Mouse (Mus musculus) left cerebral cortex, adult 8-10 months (tissue): ENCODE results near the gene Spn. TPM values are rescaled to one million over a fixed set of nuclear protein-coding genes. Genes with fewer than 3 reads are reported as not detected.
"Not testable (repeated sequence)": the region's sequence is repeated elsewhere in the genome, so short reads cannot be mapped to it uniquely, and the experiment has no call there.

Experiments used
- DNase-seq, 2 experiments: peaks; one replicate each; pipeline ENCODE4 v3.0.0; 2022; ENCODE audit warnings: low spot score in 2 of 2
- total RNA-seq, 4 experiments: library from RNA; stranded (reverse); gene quantifications; 2 replicates each; pipeline ENCODE4 v1.2.4; 2022

Spn gene
- total RNA-seq, 4 experiments from 2014 or later, result 0.09 to 0.30 (median 0.13) TPM; not detected in 1

GRCm38 (mm10) chr7:127110239-127111007 is 27.2 kb downstream of the Spn start:
- DNase-seq, result peak; percentile 40 to 43

DNA sequence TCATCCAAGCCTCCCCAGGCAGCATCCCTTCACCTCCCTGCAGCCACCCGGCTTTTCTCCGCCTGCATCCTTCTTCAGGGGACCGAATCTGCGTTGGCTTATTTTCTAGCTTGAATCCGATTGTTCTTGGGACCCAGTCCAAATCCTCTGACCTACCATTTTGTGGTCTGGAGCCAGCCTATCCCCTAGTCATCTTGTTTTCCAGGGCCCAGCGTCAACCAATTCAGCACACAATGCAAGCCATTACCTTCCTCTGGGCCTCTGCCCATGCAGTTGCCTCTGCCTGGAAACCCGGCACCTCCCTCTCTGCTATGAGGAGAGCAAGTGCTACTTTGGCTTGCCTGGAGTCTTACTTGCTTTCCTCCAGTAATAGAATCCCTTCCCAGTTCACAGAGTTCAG is 32.1 kb downstream of the Spn start:
- no peak for DNase-seq

DNA sequence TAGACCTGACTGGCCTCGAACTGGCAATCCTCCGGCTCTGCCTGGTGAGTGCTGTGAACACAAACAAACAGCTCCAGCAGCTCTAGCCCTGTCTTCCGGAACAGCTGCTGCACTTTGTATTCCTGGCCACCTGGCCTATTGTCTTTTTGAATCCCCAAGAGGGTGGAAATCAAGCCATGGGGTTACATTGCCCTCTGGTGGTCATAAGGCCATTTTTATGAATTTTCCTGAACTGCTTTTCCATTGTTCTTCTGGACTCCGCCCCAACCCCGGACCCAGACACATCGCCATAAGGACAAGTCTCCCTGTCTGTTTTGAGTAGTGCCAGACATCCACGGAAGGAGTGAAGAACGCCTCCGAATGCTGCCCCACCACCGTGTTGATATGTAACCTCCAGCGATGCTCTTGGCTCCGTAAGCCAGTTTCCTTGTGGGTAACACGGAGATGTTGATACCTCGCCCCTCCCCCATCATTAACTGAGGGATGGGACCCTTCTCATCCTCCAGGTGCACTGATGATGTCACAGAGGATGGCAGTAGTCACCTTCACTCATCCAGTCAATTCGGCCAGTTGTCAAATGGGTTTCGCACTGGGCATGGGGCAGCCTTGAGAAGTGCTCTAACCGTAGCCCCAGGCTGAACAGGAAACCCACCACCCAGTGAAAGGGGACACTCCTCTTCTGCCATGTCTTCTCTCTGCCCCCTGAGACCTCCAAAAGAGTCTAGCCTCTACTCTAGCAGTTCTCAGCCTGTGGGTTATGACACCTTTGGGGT is 32.9 kb downstream of the Spn start:
- DNase-seq, result peak; percentile 63 to 70

DNA sequence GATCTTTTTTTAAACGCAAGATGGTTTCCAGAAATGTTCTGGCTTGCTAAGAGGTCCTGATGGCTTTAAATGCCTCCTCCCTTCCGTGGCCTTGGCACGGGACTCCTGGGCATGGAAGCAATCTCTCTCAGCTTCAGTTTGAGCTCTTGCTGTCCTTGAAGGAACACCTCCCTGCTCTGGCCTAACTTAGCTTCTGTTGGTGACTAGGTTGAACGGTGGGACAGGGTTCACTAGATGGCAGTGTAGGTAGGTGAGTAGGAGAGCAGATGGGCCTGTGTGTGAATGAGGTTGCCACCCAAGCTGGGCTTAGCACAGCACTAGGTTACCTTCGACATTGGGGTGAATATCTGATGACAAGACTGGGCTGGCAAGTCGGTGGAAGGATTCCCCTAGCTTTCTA is 33.7 kb downstream of the Spn start:
- no peak for DNase-seq

GRCm38 (mm10) chr7:127102148-127102547 is 35.5 kb downstream of the Spn start:
- no peak for DNase-seq

GRCm38 (mm10) chr7:127101451-127102016 is 36.1 kb downstream of the Spn start:
- no peak for DNase-seq

GRCm38 (mm10) chr7:127099528-127099927 is 38.1 kb downstream of the Spn start:
- DNase-seq, result no peak

DNA sequence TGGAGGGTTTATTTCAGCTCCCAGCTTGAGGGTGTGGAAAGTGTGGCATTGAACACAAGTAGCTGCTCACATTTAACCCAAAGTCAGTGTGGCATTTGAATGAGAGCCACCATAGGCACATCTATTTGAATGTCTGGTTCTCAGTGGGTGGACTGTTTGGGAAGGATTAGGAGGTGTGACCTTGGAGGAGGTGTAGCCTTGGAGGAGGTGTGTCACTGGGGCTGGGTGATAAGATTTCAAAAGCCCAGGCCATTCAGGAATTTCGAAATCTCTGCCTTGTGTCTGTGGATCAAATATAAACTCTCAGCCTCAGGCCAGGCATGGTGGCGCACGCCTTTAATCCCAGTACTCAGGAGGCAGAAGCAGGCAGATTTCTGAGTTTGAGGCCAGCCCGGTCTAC is 38.7 kb downstream of the Spn start:
- no peak for DNase-seq

DNA sequence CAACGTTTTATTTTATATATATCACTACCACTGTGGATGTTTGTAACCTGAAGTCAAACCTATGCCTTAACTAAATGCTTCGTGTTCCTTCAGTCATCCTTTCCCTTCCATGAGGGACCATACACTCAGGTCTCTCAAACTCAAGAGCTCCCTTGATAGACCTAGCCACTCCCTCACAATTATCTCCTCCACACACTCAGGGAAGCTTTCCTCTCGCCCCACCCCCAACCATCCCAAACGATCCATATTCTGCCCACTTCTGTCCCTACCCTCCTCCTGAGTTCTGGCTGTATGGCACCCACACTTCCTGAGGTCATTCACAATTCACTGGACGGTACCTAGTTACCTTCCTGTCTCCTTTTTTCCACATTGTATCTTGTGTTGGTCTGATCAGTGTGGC is 39.1 kb downstream of the Spn start:
- DNase-seq, result no peak

DNA sequence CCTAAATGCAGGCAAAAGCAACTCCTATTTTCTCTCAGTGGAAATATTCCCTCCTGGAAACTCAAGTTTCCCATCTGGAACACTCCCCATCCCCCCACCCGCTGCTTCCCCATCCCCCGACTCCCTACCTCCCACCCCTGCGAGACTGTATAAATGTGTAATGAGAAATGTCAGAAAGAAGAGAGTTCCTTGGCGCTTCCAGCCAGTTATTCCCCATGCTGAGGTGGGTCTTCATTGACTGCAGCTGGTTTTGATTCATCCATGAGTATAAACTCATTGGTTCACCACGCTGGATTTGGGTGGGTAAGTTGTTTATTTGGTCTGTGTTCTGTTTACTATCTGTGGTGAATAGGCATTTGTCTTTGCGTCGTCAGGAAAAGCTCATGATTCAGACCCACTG is 41.2 kb downstream of the Spn start:
- DNase-seq, result no peak

DNA sequence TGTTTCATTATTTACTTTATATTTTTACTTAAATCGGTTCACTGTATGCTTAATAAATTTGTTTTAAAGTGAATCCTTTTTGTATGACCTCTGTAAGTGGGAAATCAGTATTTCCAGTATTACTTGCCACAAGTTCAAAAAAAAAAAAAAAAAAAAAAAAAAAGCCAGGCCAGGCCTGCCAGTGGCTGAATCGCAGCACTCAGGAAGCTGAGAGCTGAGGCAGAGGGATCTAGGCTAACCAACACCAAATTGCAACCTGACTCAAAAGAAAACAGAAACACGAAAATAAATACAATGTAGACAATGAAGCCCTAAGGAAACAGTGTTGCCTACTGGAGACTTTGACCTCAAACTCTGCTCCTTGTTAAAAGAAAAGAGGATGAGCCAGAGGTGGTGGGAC is 43.7 kb downstream of the Spn start:
- no peak for DNase-seq

- DNase-seq, result no peak
Measured at GRCm38 (mm10) chr7:127091114-127091896, 46.3 kb downstream of the Spn start, which contains the start of gene AI467606. Gene AI467606, plus strand, starts transcription at chr7:127091359.

DNA sequence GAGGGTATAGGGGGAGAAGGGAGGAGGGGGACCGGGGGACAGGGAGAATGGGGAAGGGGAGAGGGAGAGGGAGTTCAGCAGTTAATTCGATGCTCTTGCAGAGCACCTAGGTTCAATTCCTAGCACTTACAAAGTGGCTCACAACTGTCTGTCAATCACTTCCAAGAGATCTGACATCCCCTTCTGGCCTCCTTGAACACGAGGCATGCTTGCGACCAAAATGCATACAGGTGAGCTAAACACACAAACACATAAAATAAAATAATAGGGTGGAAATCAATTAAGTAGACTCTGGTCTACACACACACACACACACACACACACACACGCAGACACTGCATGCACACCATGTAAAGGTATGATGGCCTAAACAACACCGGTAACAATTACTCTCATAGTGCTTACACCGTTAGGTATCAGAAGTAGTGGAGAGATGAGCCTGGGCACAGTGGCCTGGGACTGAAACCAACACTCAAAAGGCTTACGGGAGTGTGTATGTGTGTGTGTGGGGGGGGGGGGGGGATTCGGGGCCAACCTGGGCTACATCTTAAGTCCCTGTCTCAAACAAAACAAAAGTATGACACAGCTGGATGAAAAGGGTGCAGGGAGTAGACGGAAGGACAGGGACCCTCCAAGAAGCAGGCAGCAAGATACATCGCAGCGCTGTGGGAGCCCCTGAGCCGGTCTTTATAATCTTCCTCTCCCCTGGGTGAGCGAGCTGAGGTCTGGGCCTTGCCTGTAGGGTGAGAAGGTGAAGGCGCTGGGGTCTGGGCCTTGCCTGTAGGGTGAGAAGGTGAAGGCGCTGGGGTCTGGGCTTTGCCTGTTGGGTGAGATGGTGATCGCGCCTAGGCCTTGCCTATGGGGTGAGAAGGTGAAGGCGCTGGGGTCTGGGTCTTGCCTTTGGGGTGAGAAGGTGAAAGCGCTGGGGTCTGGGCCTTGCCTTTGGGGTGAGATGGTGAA is 47.2 kb downstream of the Spn start:
- no peak for DNase-seq

DNA sequence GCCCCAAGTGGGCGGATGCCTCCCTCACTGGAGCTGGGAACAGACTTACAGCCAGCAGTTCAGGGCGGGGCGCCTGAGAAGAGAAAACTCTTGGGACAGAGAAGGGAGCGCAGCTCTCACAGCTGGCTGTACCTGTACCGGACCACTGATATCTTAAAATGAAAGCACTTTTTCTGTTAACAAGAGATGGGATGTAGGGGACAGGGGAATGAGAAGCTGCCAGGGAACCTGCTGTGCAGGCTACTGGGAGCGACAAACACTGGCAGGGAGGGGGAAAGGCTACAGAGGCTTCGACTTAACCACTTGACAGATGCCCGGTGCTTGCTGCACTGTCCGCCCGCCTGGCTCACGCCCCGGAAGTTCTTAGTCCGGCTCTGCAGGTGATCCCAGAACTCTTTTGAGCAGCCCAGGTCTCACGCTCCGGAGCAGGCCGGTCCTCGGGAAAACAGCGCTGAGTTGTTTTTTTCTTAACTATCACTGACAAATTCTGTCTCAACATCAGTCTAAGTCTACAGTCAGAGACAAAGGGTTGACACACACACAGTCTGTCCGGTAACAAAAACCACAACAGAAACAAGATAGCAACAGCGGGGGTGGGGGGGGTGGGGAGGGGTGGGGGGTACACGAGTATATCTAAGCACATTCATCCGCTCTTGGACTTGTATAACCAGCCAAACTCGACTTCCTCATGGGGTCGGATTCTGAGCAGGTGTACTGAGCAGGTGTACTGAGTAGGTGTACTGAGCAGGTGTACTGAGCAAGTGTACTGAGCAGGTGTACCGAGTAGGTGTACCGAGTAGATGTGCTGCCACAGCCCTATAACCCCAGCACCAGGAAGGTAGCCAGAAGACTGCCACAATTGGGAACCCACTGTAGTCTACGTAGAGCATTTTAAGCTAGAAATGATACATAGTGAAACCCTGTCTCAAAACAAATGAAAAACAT is 48.5 kb downstream of the Spn start:
- no peak for DNase-seq

DNA sequence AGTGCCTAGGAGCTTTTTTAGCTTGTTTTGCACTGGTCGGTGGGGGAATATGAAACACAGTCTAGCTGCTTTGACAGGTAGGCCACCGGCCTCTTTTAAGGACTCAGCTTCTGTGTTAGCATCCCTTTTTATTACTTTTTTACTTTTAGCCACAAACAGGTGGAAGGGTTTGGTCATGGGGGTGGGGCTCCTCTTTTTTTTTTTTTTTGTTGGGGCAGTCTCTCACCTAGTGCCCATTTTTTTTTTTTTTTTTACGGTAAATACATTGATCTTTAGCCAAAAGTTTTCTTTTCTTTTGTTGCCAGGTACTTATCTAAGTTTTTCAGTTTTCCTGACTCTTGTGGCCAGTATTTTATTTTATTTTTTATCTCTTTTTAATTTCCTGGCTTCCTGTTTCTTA is 49.5 kb downstream of the Spn start:
- no peak for DNase-seq

GRCm38 (mm10) chr7:127087278-127088010 is 50.2 kb downstream of the Spn start, which contains the start of gene Zg16:
Gene Zg16, minus strand, starts transcription at chr7:127087328.
- DNase-seq, result not testable (repeated sequence)

DNA sequence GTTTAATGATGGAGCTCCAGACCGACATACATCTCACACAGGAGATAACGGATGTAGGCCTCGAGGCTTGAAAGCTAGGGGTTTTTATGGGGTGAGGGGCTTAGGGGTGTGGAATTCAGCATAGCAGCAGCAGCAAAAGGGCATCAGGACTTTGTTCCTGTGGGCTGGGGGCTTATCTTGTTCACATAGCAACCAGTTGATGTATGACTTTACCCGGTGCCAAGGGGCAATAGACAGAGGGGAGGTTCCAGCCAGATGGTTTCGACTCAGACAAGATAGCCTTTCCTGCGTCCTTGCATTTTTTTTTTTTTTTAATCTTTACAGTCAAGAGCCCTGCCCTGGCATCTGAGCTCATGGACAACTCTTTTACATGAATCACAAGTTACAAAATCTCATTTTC is 51.9 kb downstream of the Spn start:
- DNase-seq, result not testable (repeated sequence)

- DNase-seq, result no peak
Measured at GRCm38 (mm10) chr7:127084794-127085193, 52.8 kb downstream of the Spn start.
